Mouse (Mus musculus): ENCODE measurements around the gene Gabbr2. TPM values are rescaled to one million over a fixed set of nuclear protein-coding genes. Genes with fewer than 3 reads are reported as not detected.

The Gabbr2 gene
- polyA plus RNA-seq, 1 experiment, result 102 TPM

DNA sequence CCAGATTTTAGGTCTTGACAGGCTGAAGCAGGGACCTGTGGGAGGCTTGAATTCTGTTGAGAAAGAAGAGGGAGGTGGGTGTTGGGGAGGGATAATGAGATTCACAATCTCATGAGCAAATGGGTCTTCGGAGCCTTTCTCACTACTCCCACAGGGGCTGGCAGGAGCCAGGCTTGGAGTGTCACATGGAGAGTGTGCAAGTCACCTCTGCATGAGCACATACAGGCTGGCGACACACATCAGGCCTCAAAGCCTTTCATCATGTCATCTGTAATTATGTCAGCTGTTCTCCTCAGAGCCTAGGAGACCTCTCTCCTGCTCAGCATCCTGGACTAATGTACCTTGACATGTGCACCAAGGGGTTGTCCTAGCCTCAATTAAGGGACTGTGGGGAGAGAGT, 219.1 kb downstream of the Gabbr2 start:
- WGBS, result 90% methylated on average over 2 of the region's 2 CpGs
- H3K4me3 ChIP-seq (replicated peaks; ENCODE audit: insufficient read depth, low read depth, low read length), result no peak overlapping the region
- no peak for TF ChIP-seq POLR2A (IDR thresholded peaks at IDR 0.05; ENCODE audit: borderline replicate concordance, insufficient read depth, low read length)
- no peak for TF ChIP-seq CTCF (IDR thresholded peaks at IDR 0.05; ENCODE audit: borderline replicate concordance, insufficient read depth, low read depth, low read length)
- H3K27me3 ChIP-seq (ENCODE audit: control insufficient read depth, insufficient read depth, low read length), result no peaks in the 10 kb centered on the region
- no peak for DNase-seq
- peaks cover 28% of the 10 kb centered on the region for H3K4me1 ChIP-seq (ENCODE audit: control insufficient read depth, insufficient read depth, low read length)
- no peak overlapping the region for H3K27ac ChIP-seq (ENCODE audit: insufficient read depth, low read length)

DNA sequence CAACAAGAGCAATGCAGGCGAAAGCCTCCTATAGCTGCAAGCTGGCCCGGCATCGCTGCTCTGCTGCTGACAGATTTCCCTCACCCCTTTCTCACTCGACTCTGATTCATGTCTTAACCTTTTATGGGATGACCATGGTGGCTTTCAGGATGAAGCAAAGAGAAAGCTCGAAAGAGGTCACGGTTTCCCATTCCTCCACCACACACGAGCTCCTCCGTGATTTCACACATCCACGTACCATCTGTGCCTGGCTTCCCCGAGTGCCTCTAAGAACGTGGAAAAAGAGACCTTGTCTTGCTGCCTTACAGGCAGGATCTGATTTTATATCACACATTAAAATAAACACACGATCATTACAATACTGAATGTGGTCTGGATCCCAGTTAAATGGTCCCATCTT, 220.6 kb downstream of the Gabbr2 start:
- H3K4me3 ChIP-seq (replicated peaks; ENCODE audit: insufficient read depth, low read depth, low read length), result no peak overlapping the region
- peak; percentile 51 to 64 for DNase-seq
- 19% methylated on average over 12 of the region's 12 CpGs for WGBS
- H3K4me1 ChIP-seq (ENCODE audit: control insufficient read depth, insufficient read depth, low read length), result peaks cover 39% of the 10 kb centered on the region
- no peak for TF ChIP-seq CTCF (IDR thresholded peaks at IDR 0.05; ENCODE audit: borderline replicate concordance, insufficient read depth, low read depth, low read length)
- TF ChIP-seq POLR2A (IDR thresholded peaks at IDR 0.05; ENCODE audit: borderline replicate concordance, insufficient read depth, low read length), result no peak
- no peaks in the 10 kb centered on the region for H3K27me3 ChIP-seq (ENCODE audit: control insufficient read depth, insufficient read depth, low read length)
- peak overlapping the region; percentile 51 for H3K27ac ChIP-seq (ENCODE audit: insufficient read depth, low read length)

DNA sequence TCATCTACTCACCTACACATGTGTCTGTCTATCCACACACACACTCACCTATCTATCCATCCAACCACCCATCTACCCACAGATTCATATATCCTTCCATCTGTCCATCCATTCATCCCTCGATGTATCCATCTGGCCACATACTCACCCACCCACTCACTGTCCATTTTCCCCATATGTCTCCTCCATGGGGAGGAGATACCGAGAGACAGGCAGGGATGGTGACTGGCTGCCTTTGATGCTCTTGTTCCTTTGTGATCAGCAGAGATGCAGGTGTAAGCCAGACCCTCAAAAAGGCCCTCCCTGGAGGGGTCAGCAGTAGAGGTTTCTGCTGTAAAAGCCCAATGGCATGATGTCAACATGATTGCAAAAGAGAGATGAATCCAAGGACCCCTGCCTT, 221.0 kb downstream of the Gabbr2 start:
- 16% methylated on average over 2 of the region's 2 CpGs for WGBS
- DNase-seq, result no peak

DNA sequence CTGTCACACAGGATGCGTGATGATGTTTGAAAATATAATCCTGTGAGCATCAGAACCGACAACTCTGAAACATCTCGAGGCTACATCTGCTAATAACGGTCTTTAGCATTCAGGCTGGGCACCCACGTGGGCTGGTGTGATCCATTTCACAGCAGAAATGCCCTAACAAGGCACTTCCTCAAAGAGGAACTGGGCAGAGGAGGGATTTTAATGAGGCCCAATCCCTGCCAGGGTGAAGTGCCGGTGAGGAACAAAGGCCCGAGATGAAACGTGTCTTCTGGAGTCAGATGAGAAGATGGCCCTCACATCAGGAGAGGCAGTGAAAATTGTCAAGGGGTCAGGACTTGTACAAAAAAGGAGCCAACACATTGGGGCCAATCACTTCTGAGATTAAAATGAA, 221.6 kb downstream of the Gabbr2 start:
- TF ChIP-seq POLR2A (IDR thresholded peaks at IDR 0.05; ENCODE audit: borderline replicate concordance, insufficient read depth, low read length) (no peak), CTCF (IDR thresholded peaks at IDR 0.05; ENCODE audit: borderline replicate concordance, insufficient read depth, low read depth, low read length) (no peak)
- H3K4me3 ChIP-seq (replicated peaks; ENCODE audit: insufficient read depth, low read depth, low read length), result no peak overlapping the region
- no peaks in the 10 kb centered on the region for H3K27me3 ChIP-seq (ENCODE audit: control insufficient read depth, insufficient read depth, low read length)
- peak overlapping the region; percentile 18; the same call in 1 of the 2 replicates for H3K27ac ChIP-seq (ENCODE audit: insufficient read depth, low read length)
- WGBS, result 86% methylated on average over 8 of the region's 8 CpGs
- DNase-seq, result no peak
- peaks cover 42% of the 10 kb centered on the region for H3K4me1 ChIP-seq (ENCODE audit: control insufficient read depth, insufficient read depth, low read length)

More for the DNA sequence above, 221.0 kb downstream of the Gabbr2 start:
- peaks cover 42% of the 10 kb centered on the region for H3K4me1 ChIP-seq (ENCODE audit: control insufficient read depth, insufficient read depth, low read length)
- H3K27ac ChIP-seq (ENCODE audit: insufficient read depth, low read length), result peak overlapping the region; percentile 51
- no peak overlapping the region for H3K4me3 ChIP-seq (replicated peaks; ENCODE audit: insufficient read depth, low read depth, low read length)
- no peaks in the 10 kb centered on the region for H3K27me3 ChIP-seq (ENCODE audit: control insufficient read depth, insufficient read depth, low read length)
- no peak for TF ChIP-seq CTCF (IDR thresholded peaks at IDR 0.05; ENCODE audit: borderline replicate concordance, insufficient read depth, low read depth, low read length)

DNA sequence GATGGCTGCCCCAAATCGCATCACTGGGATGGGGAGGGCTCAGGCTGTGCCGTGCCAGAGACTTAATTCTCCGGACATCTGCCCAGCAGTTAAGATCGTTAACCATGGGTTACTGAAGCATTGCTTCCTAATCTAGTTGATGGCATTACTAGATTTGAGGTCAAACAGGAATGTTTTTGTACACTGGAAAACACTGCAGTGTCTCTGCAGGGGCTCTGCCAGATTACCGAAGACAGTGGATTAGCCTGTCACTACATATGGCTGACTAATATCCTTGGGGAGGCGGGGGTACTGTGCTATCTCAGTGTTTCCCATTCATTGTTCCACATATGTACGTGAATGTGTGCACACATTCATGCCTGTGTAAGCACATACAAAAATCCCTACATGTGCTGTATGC, 225.3 kb downstream of the Gabbr2 start:
- 33% methylated on average over 7 of the region's 7 CpGs for WGBS

DNA sequence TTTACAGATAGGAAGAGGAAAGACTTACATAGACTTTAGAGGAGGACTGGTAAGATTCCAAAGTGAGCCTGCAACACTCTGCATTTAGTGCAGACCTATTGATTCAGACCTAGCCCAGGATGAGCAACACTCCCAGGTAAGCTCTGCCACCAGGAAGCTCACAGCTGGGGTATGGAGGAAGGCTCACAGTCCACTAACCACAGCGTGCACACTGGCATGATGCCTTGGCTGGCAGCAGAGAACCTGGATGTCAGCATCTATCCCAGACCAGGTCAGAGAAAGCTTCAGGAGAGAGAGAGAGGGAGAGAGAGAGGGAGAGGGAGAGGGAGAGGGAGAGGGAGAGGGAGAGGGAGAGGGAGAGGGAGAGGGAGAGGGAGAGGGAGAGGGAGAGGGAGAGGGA, 231.8 kb downstream of the Gabbr2 start:
- TF ChIP-seq CTCF (IDR thresholded peaks at IDR 0.05; ENCODE audit: borderline replicate concordance, insufficient read depth, low read depth, low read length) (no peak), POLR2A (IDR thresholded peaks at IDR 0.05; ENCODE audit: borderline replicate concordance, insufficient read depth, low read length) (no peak)
- Histone ChIP-seq H3K4me3 (replicated peaks; ENCODE audit: insufficient read depth, low read depth, low read length) (no peak overlapping the region), H3K27me3 (ENCODE audit: control insufficient read depth, insufficient read depth, low read length) (no peaks in the 10 kb centered on the region), H3K4me1 (ENCODE audit: control insufficient read depth, insufficient read depth, low read length) (peaks cover 38% of the 10 kb centered on the region), H3K27ac (ENCODE audit: insufficient read depth, low read length) (no peak overlapping the region)
- DNase-seq, result peak; percentile 63 to 72
- WGBS, result 9% methylated on average over 1 of the region's 1 CpGs

More for the DNA sequence above, 225.3 kb downstream of the Gabbr2 start:
- H3K27ac ChIP-seq (ENCODE audit: insufficient read depth, low read length), result no peak overlapping the region
- TF ChIP-seq CTCF (IDR thresholded peaks at IDR 0.05; ENCODE audit: borderline replicate concordance, insufficient read depth, low read depth, low read length), result no peak
- no peak for TF ChIP-seq POLR2A (IDR thresholded peaks at IDR 0.05; ENCODE audit: borderline replicate concordance, insufficient read depth, low read length)
- no peak for DNase-seq
- no peak overlapping the region for H3K4me3 ChIP-seq (replicated peaks; ENCODE audit: insufficient read depth, low read depth, low read length)
- H3K4me1 ChIP-seq (ENCODE audit: control insufficient read depth, insufficient read depth, low read length), result peaks cover 39% of the 10 kb centered on the region
- no peaks in the 10 kb centered on the region for H3K27me3 ChIP-seq (ENCODE audit: control insufficient read depth, insufficient read depth, low read length)

DNA sequence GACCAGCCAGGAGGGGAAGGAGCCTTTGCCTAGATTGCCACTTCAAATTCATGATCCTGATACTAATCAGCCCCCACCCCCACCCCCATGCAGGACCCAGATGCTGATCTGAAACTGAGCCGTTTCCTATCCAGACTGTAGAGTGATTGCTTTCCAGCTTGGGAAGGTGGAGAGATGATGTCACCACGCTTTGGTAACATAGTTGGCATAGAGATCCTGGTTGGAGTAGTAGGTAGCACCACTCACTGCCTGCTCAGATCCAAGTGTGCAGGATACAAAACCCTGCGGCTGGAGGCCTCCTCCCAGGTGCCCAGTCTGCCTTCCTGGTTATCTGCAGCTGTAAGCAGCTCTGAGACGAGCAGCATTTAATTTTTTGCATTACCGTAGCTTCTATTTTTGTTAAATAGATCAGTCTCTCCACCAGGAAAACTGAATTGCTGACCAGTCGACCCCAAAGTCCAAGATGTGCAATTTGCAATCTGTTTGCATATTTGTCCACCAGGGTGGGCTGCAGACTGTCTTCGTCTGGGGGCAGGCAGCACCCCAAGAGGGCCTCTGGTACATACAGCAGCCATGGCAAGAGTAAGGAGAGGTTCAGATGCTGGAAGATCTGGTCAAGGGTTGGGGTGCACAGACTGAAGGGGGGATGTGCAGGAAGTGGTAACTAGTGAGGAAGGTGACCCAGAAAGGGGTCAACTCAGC, 233.2 kb downstream of the Gabbr2 start:
- no peak for TF ChIP-seq CTCF (IDR thresholded peaks at IDR 0.05; ENCODE audit: borderline replicate concordance, insufficient read depth, low read depth, low read length)
- TF ChIP-seq POLR2A (IDR thresholded peaks at IDR 0.05; ENCODE audit: borderline replicate concordance, insufficient read depth, low read length), result no peak
- 59% methylated on average over 7 of the region's 7 CpGs for WGBS
- H3K27ac ChIP-seq (ENCODE audit: insufficient read depth, low read length), result no peak overlapping the region

DNA sequence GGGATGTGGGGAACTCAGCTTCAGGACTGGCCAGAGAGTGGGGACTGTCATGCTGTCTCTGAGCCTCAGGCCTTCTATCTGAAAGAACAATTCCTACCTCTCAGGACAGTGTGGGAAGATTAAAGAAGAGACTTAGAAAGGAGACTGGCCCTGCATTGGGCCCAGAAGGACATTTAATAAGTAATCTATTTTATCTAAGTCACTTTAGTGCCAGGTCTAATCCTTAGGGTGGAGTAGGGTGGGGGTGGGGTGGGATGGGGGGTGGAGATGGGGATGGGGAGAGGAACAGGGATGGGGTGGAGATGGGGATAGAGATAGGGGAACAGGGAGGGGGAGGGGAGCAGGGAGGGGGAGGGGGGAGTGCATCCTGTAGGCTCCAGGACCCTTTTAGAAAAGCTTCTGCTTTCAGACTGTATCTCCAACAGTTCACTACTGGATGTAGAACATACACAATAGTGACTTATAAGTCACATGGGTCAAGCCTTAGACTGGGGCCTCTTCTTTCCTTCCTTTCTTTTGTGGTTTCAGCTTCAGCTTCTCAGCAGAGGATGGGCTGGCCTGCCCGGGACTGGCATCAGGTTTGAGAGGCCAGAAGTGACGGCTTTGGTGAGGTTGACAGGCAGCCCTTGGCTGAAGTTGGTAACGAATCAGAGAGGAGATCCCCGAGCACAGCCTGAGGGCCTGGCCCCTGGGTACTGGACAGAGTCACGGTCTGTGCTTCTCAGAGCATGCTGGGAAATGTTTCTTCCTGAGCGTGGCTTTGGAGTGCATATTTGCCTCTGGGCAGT, 237.1 kb downstream of the Gabbr2 start:
- TF ChIP-seq POLR2A (IDR thresholded peaks at IDR 0.05; ENCODE audit: borderline replicate concordance, insufficient read depth, low read length) (no peak), CTCF (IDR thresholded peaks at IDR 0.05; ENCODE audit: borderline replicate concordance, insufficient read depth, low read depth, low read length) (no peak)
- Histone ChIP-seq H3K4me1 (ENCODE audit: control insufficient read depth, insufficient read depth, low read length) (peaks cover 18% of the 10 kb centered on the region), H3K27ac (ENCODE audit: insufficient read depth, low read length) (no peak overlapping the region), H3K27me3 (ENCODE audit: control insufficient read depth, insufficient read depth, low read length) (no peaks in the 10 kb centered on the region), H3K4me3 (replicated peaks; ENCODE audit: insufficient read depth, low read depth, low read length) (no peak overlapping the region)
- 55% methylated on average over 6 of the region's 6 CpGs for WGBS
- DNase-seq, result no peak

More for the DNA sequence above, 233.2 kb downstream of the Gabbr2 start:
- no peaks in the 10 kb centered on the region for H3K27me3 ChIP-seq (ENCODE audit: control insufficient read depth, insufficient read depth, low read length)
- H3K4me1 ChIP-seq (ENCODE audit: control insufficient read depth, insufficient read depth, low read length), result peaks cover 38% of the 10 kb centered on the region
- no peak for DNase-seq
- no peak overlapping the region for H3K4me3 ChIP-seq (replicated peaks; ENCODE audit: insufficient read depth, low read depth, low read length)

All from cerebellum, adult 2 months (tissue).